Mouse (Mus musculus): Measurements from ENCODE around the gene 4930579G24Rik. TPM values are rescaled to one million over a fixed set of nuclear protein-coding genes. Genes with fewer than 3 reads are reported as not detected.

4930579G24Rik gene
- 2.5 TPM for polyA plus RNA-seq (2015; fragmentation: Illumina TruSeq; extraction: RNeasy Lipid Tissue Mini Kit (QIAGEN cat#74804); ENCODE audit: low read depth, low replicate concordance)

GRCm38 (mm10) chr3:79628561-79629415 lies at the start of gene 4930579G24Rik:
Gene 4930579G24Rik (plus strand): TSS chr3:79629079.

GRCm38 (mm10) chr3:79590863-79591792 lies 37.8 kb upstream of the 4930579G24Rik start, which contains the start of gene Ppid:
Gene Ppid (plus strand): TSS chr3:79591342.

DNA sequence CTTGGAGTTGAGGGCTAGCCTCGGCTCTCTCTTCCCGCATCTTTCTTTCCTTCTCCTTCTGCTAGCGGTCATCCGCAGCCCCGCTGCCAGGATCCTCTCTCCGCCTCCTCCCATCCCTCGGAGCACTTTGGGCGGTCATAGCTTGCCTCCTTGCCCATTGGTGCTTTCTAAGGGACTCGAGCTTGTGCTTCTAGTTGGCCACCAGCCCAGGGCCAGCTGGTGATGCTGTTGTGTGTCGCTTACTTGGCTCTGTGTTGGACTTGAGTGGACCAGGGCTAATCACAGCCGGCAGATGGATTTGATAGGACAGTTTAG lies 494 bp downstream of the 4930579G24Rik start, which contains the start of gene Etfdh:
TSS of gene Etfdh (minus strand) at position 85 of the 315 bp plus-strand sequence.

Other genes with a start within 250 kb of the 4930579G24Rik start
- gene Fnip2, start 61.3 kb upstream of the 4930579G24Rik start, polyA plus RNA-seq (2015; fragmentation: Illumina TruSeq; extraction: RNeasy Lipid Tissue Mini Kit (QIAGEN cat#74804); ENCODE audit: low read depth, low replicate concordance) = 7.2 TPM
- gene Ppid, start 37.7 kb upstream of the 4930579G24Rik start, polyA plus RNA-seq (2015; fragmentation: Illumina TruSeq; extraction: RNeasy Lipid Tissue Mini Kit (QIAGEN cat#74804); ENCODE audit: low read depth, low replicate concordance) = 100 TPM
- 32.0 TPM for gene Etfdh, start 421 bp downstream of the 4930579G24Rik start, polyA plus RNA-seq (2015; fragmentation: Illumina TruSeq; extraction: RNeasy Lipid Tissue Mini Kit (QIAGEN cat#74804); ENCODE audit: low read depth, low replicate concordance)
- gene Rxfp1, start 108.8 kb downstream of the 4930579G24Rik start, polyA plus RNA-seq (2015; fragmentation: Illumina TruSeq; extraction: RNeasy Lipid Tissue Mini Kit (QIAGEN cat#74804); ENCODE audit: low read depth, low replicate concordance) = 8.8 TPM
- gene Tmem144, start 223.7 kb downstream of the 4930579G24Rik start, polyA plus RNA-seq (2015; fragmentation: Illumina TruSeq; extraction: RNeasy Lipid Tissue Mini Kit (QIAGEN cat#74804); ENCODE audit: low read depth, low replicate concordance) = 10.1 TPM

All from brain, adult 10 weeks (tissue).